Mouse (Mus musculus): ENCODE results near the gene Cfap126.

Cfap126 gene

GRCm38 (mm10) chr1:171096110-171096964, 17.4 kb upstream of the Cfap126 start:
- Histone ChIP-seq H3K4me3 (replicated peaks; ENCODE audit: low read length) (no peak overlapping the region), H3K27me3 (ENCODE audit: insufficient read depth, low read length) (no peaks in the 10 kb centered on the region), H3K9me3 (ENCODE audit: low read length) (peaks cover 64% of the 10 kb centered on the region), H3K36me3 (ENCODE audit: insufficient read depth, low read length) (no peaks in the 10 kb centered on the region), H3K4me1 (replicated peaks; ENCODE audit: low read depth, low read length) (peaks cover 9% of the 10 kb centered on the region)
- TF ChIP-seq NANOG (IDR thresholded peaks at IDR 0.05; ENCODE audit: borderline replicate concordance, low read length) (no peak), CTCF (conservative IDR thresholded peaks at IDR 0.05; ENCODE audit: low read length) (no peak), POU5F1 (IDR thresholded peaks at IDR 0.05; ENCODE audit: borderline replicate concordance, low read length) (no peak)

GRCm38 (mm10) chr1:171097136-171097535, 16.6 kb upstream of the Cfap126 start:
- Histone ChIP-seq H3K4me1 (replicated peaks; ENCODE audit: low read depth, low read length) (peaks cover 10% of the 10 kb centered on the region), H3K9me3 (ENCODE audit: low read length) (peaks cover 56% of the 10 kb centered on the region), H3K36me3 (ENCODE audit: insufficient read depth, low read length) (no peaks in the 10 kb centered on the region), H3K4me3 (replicated peaks; ENCODE audit: low read length) (no peak overlapping the region), H3K27me3 (ENCODE audit: insufficient read depth, low read length) (no peaks in the 10 kb centered on the region)
- TF ChIP-seq CTCF (conservative IDR thresholded peaks at IDR 0.05; ENCODE audit: low read length) (no peak), POU5F1 (IDR thresholded peaks at IDR 0.05; ENCODE audit: borderline replicate concordance, low read length) (no peak), NANOG (IDR thresholded peaks at IDR 0.05; ENCODE audit: borderline replicate concordance, low read length) (no peak)

GRCm38 (mm10) chr1:171097612-171098011, 16.1 kb upstream of the Cfap126 start:
- Histone ChIP-seq H3K4me1 (replicated peaks; ENCODE audit: low read depth, low read length) (peaks cover 10% of the 10 kb centered on the region), H3K4me3 (replicated peaks; ENCODE audit: low read length) (no peak overlapping the region), H3K36me3 (ENCODE audit: insufficient read depth, low read length) (no peaks in the 10 kb centered on the region), H3K9me3 (ENCODE audit: low read length) (peaks cover 52% of the 10 kb centered on the region), H3K27me3 (ENCODE audit: insufficient read depth, low read length) (no peaks in the 10 kb centered on the region)
- TF ChIP-seq NANOG (IDR thresholded peaks at IDR 0.05; ENCODE audit: borderline replicate concordance, low read length) (no peak), CTCF (conservative IDR thresholded peaks at IDR 0.05; ENCODE audit: low read length) (no peak), POU5F1 (IDR thresholded peaks at IDR 0.05; ENCODE audit: borderline replicate concordance, low read length) (no peak)

DNA sequence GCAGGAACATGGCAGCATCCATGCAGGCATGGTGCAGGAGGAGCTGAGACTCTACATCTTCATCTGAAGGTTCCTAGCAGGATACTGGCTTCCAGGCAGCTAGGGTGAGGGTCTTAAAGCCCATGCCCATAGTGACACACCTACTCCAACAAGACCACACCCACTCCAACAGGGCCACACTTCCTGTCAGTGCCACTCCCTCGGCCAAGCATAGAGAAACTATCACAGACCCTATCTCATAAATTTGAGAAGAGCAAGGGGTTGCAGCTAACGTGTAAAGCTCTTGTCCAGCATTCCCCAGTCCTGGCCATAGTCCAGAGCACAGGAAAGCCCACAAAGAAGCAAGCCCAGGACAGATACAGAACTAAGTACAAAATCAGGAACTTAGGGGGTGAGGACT, 12.7 kb upstream of the Cfap126 start:
- H3K4me3 ChIP-seq (replicated peaks; ENCODE audit: low read length) = no peak overlapping the region
- H3K27me3 ChIP-seq (ENCODE audit: insufficient read depth, low read length) = no peaks in the 10 kb centered on the region
- TF ChIP-seq NANOG (IDR thresholded peaks at IDR 0.05; ENCODE audit: borderline replicate concordance, low read length) (no peak), CTCF (conservative IDR thresholded peaks at IDR 0.05; ENCODE audit: low read length) (no peak), POU5F1 (IDR thresholded peaks at IDR 0.05; ENCODE audit: borderline replicate concordance, low read length) (no peak)
- peaks cover 30% of the 10 kb centered on the region for H3K9me3 ChIP-seq (ENCODE audit: low read length)
- H3K36me3 ChIP-seq (ENCODE audit: insufficient read depth, low read length) = no peaks in the 10 kb centered on the region
- peaks cover 18% of the 10 kb centered on the region for H3K4me1 ChIP-seq (replicated peaks; ENCODE audit: low read depth, low read length)

GRCm38 (mm10) chr1:171101733-171102546, 11.8 kb upstream of the Cfap126 start:
- Histone ChIP-seq H3K36me3 (ENCODE audit: insufficient read depth, low read length) (no peaks in the 10 kb centered on the region), H3K9me3 (ENCODE audit: low read length) (peaks cover 22% of the 10 kb centered on the region), H3K4me1 (replicated peaks; ENCODE audit: low read depth, low read length) (peaks cover 18% of the 10 kb centered on the region), H3K27me3 (ENCODE audit: insufficient read depth, low read length) (no peaks in the 10 kb centered on the region), H3K4me3 (replicated peaks; ENCODE audit: low read length) (peak overlapping the region; percentile 86)
- TF ChIP-seq NANOG (IDR thresholded peaks at IDR 0.05; ENCODE audit: borderline replicate concordance, low read length) (no peak), POU5F1 (IDR thresholded peaks at IDR 0.05; ENCODE audit: borderline replicate concordance, low read length) (no peak), CTCF (conservative IDR thresholded peaks at IDR 0.05; ENCODE audit: low read length) (no peak)

DNA sequence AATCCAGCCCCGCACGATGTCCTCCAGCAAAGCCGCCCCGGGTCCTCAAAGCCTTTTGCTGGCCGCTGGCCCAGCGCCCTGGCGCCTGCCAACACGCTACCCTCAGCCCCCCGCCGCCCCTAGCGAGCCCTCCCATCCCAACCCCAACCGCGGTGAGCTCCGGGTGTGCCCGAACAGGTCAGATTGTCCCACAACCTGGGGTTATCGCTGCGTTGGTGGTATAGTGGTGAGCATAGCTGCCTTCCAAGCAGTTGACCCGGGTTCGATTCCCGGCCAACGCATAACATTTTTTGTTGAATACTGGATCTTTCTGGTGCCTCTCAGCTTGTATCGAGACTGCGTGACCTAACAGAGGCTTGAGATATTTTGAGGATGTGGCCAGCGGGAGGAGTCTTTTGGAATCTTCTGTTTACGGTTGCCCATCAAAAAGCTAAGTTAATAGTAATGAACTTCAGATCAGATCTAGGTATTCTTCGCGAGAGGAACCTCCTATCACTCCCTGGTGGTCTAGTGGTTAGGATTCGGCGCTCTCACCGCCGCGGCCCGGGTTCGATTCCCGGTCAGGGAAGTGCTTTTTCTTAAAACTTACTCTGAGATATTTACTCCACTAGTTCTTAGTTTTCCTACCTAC, 11.1 kb upstream of the Cfap126 start:
- H3K27me3 ChIP-seq (ENCODE audit: insufficient read depth, low read length) = no peaks in the 10 kb centered on the region
- peaks cover 18% of the 10 kb centered on the region for H3K4me1 ChIP-seq (replicated peaks; ENCODE audit: low read depth, low read length)
- no peak for TF ChIP-seq POU5F1 (IDR thresholded peaks at IDR 0.05; ENCODE audit: borderline replicate concordance, low read length)
- peak overlapping the region; percentile 86 for H3K4me3 ChIP-seq (replicated peaks; ENCODE audit: low read length)
- H3K9me3 ChIP-seq (ENCODE audit: low read length) = peaks cover 22% of the 10 kb centered on the region
- no peaks in the 10 kb centered on the region for H3K36me3 ChIP-seq (ENCODE audit: insufficient read depth, low read length)

DNA sequence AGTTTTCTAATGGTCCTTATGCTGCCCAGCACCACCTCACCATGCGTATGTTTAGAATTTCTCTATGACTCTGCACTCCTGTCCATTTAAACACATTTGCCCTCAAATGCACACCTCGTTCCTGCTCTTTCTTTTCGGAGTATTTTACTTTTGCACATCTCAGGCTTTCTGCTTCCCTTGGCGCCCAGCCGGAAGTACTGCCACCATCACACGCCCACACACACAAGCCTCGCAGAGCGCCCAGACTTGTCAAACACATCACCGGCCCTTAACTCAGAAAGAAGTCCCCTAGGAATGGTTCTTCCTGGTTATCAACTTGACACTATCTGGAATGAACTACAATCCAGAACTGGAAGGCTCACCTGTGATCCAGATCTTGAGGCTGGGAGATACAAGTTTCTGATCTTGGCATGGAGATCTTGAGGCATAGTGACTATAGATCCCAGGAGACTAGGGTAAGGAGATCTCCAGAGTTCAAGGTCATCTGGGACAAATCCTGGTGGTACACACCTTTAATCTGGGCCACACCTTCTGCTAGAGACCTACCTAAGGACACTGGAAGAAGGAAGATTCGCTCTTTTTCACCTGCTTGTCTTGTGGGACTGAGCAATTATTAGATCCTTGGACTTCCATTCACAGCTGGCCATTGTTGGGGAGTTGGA, 10.4 kb upstream of the Cfap126 start:
- no peak for TF ChIP-seq POU5F1 (IDR thresholded peaks at IDR 0.05; ENCODE audit: borderline replicate concordance, low read length)
- TF ChIP-seq CTCF (conservative IDR thresholded peaks at IDR 0.05; ENCODE audit: low read length) = no peak
- no peak for TF ChIP-seq NANOG (IDR thresholded peaks at IDR 0.05; ENCODE audit: borderline replicate concordance, low read length)
- Histone ChIP-seq H3K4me1 (replicated peaks; ENCODE audit: low read depth, low read length) (peaks cover 18% of the 10 kb centered on the region), H3K27me3 (ENCODE audit: insufficient read depth, low read length) (no peaks in the 10 kb centered on the region)

DNA sequence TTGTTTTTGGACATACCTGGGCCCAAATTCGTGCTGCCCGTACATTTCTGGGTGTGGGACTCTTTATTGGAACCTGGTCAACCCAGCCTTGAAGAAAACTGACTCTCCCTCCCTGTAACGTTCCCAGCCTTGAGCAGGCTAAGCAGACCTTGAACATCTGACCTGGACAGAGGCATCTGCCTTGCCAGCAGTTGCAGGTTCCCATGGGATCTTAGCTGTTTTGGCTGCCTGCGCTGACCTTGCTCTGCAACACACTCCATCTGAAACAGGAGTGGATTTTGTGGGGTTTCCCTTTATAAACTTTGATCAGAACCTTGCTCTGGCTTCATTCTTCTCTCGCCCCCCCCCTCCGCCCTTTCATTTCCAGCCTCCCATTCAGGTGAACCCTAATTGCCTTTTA, 8.5 kb upstream of the Cfap126 start:
- Histone ChIP-seq H3K27me3 (ENCODE audit: insufficient read depth, low read length) (no peaks in the 10 kb centered on the region), H3K4me1 (replicated peaks; ENCODE audit: low read depth, low read length) (peaks cover 13% of the 10 kb centered on the region), H3K4me3 (replicated peaks; ENCODE audit: low read length) (no peak overlapping the region), H3K36me3 (ENCODE audit: insufficient read depth, low read length) (no peaks in the 10 kb centered on the region), H3K9me3 (ENCODE audit: low read length) (peaks cover 34% of the 10 kb centered on the region)
- TF ChIP-seq CTCF (conservative IDR thresholded peaks at IDR 0.05; ENCODE audit: low read length) (no peak), NANOG (IDR thresholded peaks at IDR 0.05; ENCODE audit: borderline replicate concordance, low read length) (no peak), POU5F1 (IDR thresholded peaks at IDR 0.05; ENCODE audit: borderline replicate concordance, low read length) (no peak)

More for the DNA sequence above, 10.4 kb upstream of the Cfap126 start:
- Histone ChIP-seq H3K36me3 (ENCODE audit: insufficient read depth, low read length) (no peaks in the 10 kb centered on the region), H3K9me3 (ENCODE audit: low read length) (peaks cover 22% of the 10 kb centered on the region), H3K4me3 (replicated peaks; ENCODE audit: low read length) (peak overlapping the region; percentile 86)

All from E14TG2a.4 (cell line).